Mouse (Mus musculus): ENCODE results near the gene Pakap. TPM values are rescaled to one million over a fixed set of nuclear protein-coding genes. Genes with fewer than 3 reads are reported as not detected.

Gene Pakap
- polyA plus RNA-seq, 1 experiment from 2014 or later = 12.7 TPM

DNA sequence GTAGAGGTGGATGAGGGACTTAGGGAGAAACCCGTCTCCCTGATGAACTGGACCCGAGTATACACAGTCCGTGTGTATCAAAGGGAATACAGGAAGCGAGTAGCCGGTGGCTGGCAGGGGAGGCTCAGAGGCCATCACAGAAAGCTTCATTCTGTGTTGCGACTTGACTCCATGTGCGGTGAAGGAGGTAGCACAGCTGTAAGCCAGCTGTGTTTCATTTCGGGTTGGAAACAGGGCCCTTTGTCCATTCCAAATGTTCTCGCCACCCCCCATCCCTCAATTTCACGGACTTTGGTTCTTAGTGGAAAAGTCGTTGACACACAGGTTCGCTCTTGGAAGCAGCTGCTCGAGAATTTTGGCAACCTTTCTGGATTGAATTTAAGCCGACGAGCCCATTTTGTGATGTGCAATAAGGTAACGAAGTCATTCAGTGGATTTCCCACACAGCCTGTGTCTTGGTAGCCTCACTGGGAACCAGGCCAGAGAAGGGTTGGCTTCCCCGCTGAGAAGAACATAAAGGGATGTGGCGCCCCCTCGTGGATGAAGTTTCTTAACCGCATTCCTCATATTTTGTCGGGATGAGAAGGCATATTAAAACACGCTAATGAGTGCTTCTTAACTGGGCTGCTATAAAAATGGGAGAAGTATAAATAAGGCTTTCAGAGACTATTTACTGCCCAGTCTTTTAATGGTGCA lies 39.4 kb downstream of the Pakap start:
- Histone ChIP-seq H3K27ac (ENCODE audit: low read length) (no peak overlapping the region), H3K4me2 (ENCODE audit: low read length) (peak overlapping the region; percentile 31; the same call in 1 of the 2 replicates), H3K4me1 (ENCODE audit: control insufficient read depth, insufficient read depth, low read length) (0 out of 2 replicates have a peak, but pooled peaks cover 7% of the 10 kb centered on the region), H3K9me3 (replicated peaks; ENCODE audit: control insufficient read depth, low read length, poor library complexity, severe bottlenecking) (no peaks in the 10 kb centered on the region), H3K27me3 (ENCODE audit: control insufficient read depth, insufficient read depth, low read depth, low read length) (no peaks in the 10 kb centered on the region), H3K9ac (ENCODE audit: low read depth, low read length) (no peak overlapping the region), H3K36me3 (ENCODE audit: control insufficient read depth, insufficient read depth, low read length) (no peaks in the 10 kb centered on the region), H3K4me3 (ENCODE audit: low read depth, low read length) (no peak overlapping the region)
- 46% methylated on average over 22 of the region's 22 CpGs for WGBS
- 0 out of 2 replicates have a peak, but pooled peaks have one; percentile 64 for ATAC-seq

DNA sequence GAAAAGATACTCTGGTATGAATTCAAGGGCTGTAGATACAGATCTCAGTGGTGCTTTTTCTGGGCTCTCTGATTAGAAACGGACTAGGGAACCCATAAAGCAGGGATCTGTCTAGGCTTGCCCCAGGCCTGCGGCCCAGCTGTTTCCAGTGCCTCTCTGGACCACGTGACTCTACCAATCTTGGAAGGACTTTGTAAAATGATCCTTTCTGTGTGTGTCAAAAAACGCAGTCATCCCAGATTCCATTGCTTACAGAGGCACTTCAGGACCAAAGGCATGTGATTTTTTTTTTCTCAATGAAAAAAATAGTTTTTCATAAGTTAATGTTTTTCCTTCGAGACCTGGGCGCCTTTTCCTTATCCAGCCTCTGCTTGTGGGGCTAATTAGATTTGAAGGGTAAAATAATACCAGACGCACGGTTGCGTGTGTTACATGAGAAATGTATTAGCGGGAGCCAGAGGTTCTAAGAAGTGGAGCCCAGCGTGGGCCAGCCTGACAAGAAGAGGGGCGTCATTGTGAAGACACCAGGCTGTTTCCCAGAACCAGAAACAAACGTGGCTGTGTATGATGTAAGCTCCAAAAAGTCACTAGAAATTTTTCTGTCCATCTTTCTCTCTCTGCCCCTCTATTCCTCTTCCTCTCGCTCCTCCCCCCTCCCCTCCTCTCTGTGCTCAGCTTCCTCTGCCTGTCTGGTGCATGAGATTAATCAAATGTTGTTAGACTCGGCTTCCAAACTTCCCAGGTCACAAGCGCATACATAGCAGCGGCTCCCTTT lies 43.5 kb downstream of the Pakap start:
- H3K4me3 ChIP-seq (ENCODE audit: low read depth, low read length) = no peak overlapping the region
- no peak overlapping the region for H3K9ac ChIP-seq (ENCODE audit: low read depth, low read length)
- H3K4me1 ChIP-seq (ENCODE audit: control insufficient read depth, insufficient read depth, low read length) = 0 out of 2 replicates have a peak, but pooled peaks cover 7% of the 10 kb centered on the region
- WGBS = 51% methylated on average over 16 of the region's 17 CpGs
- H3K36me3 ChIP-seq (ENCODE audit: control insufficient read depth, insufficient read depth, low read length) = no peaks in the 10 kb centered on the region
- H3K27ac ChIP-seq (ENCODE audit: low read length) = no peak overlapping the region
- no peak overlapping the region for H3K4me2 ChIP-seq (ENCODE audit: low read length)
- no peak for ATAC-seq
- H3K9me3 ChIP-seq (replicated peaks; ENCODE audit: control insufficient read depth, low read length, poor library complexity, severe bottlenecking) = no peaks in the 10 kb centered on the region
- H3K27me3 ChIP-seq (ENCODE audit: control insufficient read depth, insufficient read depth, low read depth, low read length) = no peaks in the 10 kb centered on the region

DNA sequence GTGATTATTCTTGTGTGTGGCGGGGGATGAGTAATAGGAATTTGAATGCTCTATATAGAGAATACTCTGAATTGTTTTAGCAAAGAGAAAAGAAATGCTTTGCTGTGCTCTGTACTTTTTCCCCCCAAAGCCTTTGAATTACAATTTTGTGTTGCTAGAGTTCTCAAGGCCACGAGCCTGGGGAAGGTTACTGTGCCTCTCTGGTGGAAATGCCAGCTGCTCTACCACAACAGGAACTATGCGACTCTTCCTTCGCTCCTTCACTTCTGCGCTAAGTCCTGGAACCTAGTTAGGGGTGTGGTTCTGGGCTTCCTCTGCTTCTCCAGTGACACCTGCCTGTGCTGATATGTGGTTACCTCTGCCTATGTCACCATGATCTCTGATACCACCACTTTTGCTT lies 44.7 kb downstream of the Pakap start:
- no peak overlapping the region for H3K27ac ChIP-seq (ENCODE audit: low read length)
- 87% methylated on average over 5 of the region's 5 CpGs for WGBS
- H3K4me1 ChIP-seq (ENCODE audit: control insufficient read depth, insufficient read depth, low read length) = 0 out of 2 replicates have a peak, but pooled peaks cover 5% of the 10 kb centered on the region
- no peak overlapping the region for H3K4me2 ChIP-seq (ENCODE audit: low read length)
- no peaks in the 10 kb centered on the region for H3K36me3 ChIP-seq (ENCODE audit: control insufficient read depth, insufficient read depth, low read length)
- H3K9me3 ChIP-seq (replicated peaks; ENCODE audit: control insufficient read depth, low read length, poor library complexity, severe bottlenecking) = no peaks in the 10 kb centered on the region
- no peak for ATAC-seq
- no peak overlapping the region for H3K4me3 ChIP-seq (ENCODE audit: low read depth, low read length)
- no peak overlapping the region for H3K9ac ChIP-seq (ENCODE audit: low read depth, low read length)
- no peaks in the 10 kb centered on the region for H3K27me3 ChIP-seq (ENCODE audit: control insufficient read depth, insufficient read depth, low read depth, low read length)

GRCm38 (mm10) chr4:57614686-57615085 lies 46.7 kb downstream of the Pakap start:
- over 99% methylated on average over 4 of the region's 4 CpGs for WGBS
- ATAC-seq = no peak
- H3K9me3 ChIP-seq (replicated peaks; ENCODE audit: control insufficient read depth, low read length, poor library complexity, severe bottlenecking) = no peaks in the 10 kb centered on the region

DNA sequence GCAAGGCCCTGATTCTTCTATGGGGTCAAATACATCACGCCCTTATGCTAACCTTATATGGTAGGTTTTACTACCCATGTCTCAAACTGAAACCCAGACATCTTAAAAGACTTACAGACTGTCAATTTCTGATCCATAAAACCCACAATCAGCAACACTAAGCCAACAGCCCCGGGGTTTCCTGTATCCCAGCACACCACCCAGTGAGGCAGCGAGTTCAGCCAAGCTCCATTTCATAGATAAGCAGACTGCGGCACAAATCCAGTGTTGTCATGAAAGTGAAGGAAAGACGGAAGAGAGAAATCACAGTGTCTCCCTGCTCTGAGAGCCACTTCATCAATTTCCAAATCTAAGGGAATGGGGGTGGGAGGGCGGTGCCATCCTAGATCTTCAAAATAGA lies 50.8 kb downstream of the Pakap start:
- Histone ChIP-seq H3K4me1 (ENCODE audit: control insufficient read depth, insufficient read depth, low read length) (no peaks in the 10 kb centered on the region), H3K9ac (ENCODE audit: low read depth, low read length) (no peak overlapping the region), H3K4me2 (ENCODE audit: low read length) (no peak overlapping the region), H3K9me3 (replicated peaks; ENCODE audit: control insufficient read depth, low read length, poor library complexity, severe bottlenecking) (no peaks in the 10 kb centered on the region), H3K36me3 (ENCODE audit: control insufficient read depth, insufficient read depth, low read length) (no peaks in the 10 kb centered on the region), H3K27me3 (ENCODE audit: control insufficient read depth, insufficient read depth, low read depth, low read length) (no peaks in the 10 kb centered on the region), H3K4me3 (ENCODE audit: low read depth, low read length) (no peak overlapping the region), H3K27ac (ENCODE audit: low read length) (no peak overlapping the region)
- WGBS = 91% methylated on average over 6 of the region's 6 CpGs
- ATAC-seq = no peak

More at GRCm38 (mm10) chr4:57614686-57615085, 46.7 kb downstream of the Pakap start:
- Histone ChIP-seq H3K4me2 (ENCODE audit: low read length) (no peak overlapping the region), H3K4me1 (ENCODE audit: control insufficient read depth, insufficient read depth, low read length) (0 out of 2 replicates have a peak, but pooled peaks cover 5% of the 10 kb centered on the region), H3K36me3 (ENCODE audit: control insufficient read depth, insufficient read depth, low read length) (no peaks in the 10 kb centered on the region), H3K27ac (ENCODE audit: low read length) (no peak overlapping the region), H3K9ac (ENCODE audit: low read depth, low read length) (no peak overlapping the region), H3K4me3 (ENCODE audit: low read depth, low read length) (no peak overlapping the region), H3K27me3 (ENCODE audit: control insufficient read depth, insufficient read depth, low read depth, low read length) (no peaks in the 10 kb centered on the region)

GRCm38 (mm10) chr4:57622816-57623215 lies 54.8 kb downstream of the Pakap start:
- H3K4me3 ChIP-seq (ENCODE audit: low read depth, low read length) = no peak overlapping the region
- no peak for ATAC-seq
- no peaks in the 10 kb centered on the region for H3K27me3 ChIP-seq (ENCODE audit: control insufficient read depth, insufficient read depth, low read depth, low read length)
- WGBS = 89% methylated on average over 7 of the region's 7 CpGs
- no peaks in the 10 kb centered on the region for H3K4me1 ChIP-seq (ENCODE audit: control insufficient read depth, insufficient read depth, low read length)
- no peak overlapping the region for H3K4me2 ChIP-seq (ENCODE audit: low read length)
- H3K9ac ChIP-seq (ENCODE audit: low read depth, low read length) = no peak overlapping the region
- H3K9me3 ChIP-seq (replicated peaks; ENCODE audit: control insufficient read depth, low read length, poor library complexity, severe bottlenecking) = no peaks in the 10 kb centered on the region
- H3K36me3 ChIP-seq (ENCODE audit: control insufficient read depth, insufficient read depth, low read length) = no peaks in the 10 kb centered on the region
- no peak overlapping the region for H3K27ac ChIP-seq (ENCODE audit: low read length)

GRCm38 (mm10) chr4:57624819-57625218 lies 56.8 kb downstream of the Pakap start:
- no peak overlapping the region for H3K9ac ChIP-seq (ENCODE audit: low read depth, low read length)
- H3K4me3 ChIP-seq (ENCODE audit: low read depth, low read length) = no peak overlapping the region
- no peaks in the 10 kb centered on the region for H3K36me3 ChIP-seq (ENCODE audit: control insufficient read depth, insufficient read depth, low read length)
- H3K9me3 ChIP-seq (replicated peaks; ENCODE audit: control insufficient read depth, low read length, poor library complexity, severe bottlenecking) = no peaks in the 10 kb centered on the region
- H3K27me3 ChIP-seq (ENCODE audit: control insufficient read depth, insufficient read depth, low read depth, low read length) = no peaks in the 10 kb centered on the region
- ATAC-seq = no peak
- no peak overlapping the region for H3K27ac ChIP-seq (ENCODE audit: low read length)
- 93% methylated on average over 2 of the region's 2 CpGs for WGBS
- H3K4me1 ChIP-seq (ENCODE audit: control insufficient read depth, insufficient read depth, low read length) = no peaks in the 10 kb centered on the region
- no peak overlapping the region for H3K4me2 ChIP-seq (ENCODE audit: low read length)

DNA sequence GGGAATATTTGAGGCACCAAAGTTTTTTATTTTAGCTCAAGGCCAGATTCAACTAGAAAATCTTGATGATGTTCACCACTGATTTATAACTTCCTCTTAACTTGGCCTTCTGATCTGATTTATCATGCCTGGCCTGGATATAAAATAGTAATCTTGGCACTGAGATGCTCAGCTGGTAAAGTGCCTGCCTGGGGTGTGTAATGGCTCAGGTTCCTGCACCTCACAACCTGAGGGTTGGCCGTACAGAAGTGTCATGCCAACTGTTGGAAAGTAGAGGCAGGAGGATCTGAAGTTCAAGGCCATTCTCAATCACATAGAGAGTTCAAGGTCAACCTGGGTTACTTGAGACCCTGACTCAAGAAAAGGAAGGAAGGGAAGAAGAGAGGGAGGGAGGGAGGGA lies 57.3 kb downstream of the Pakap start:
- Histone ChIP-seq H3K9ac (ENCODE audit: low read depth, low read length) (no peak overlapping the region), H3K27ac (ENCODE audit: low read length) (no peak overlapping the region), H3K9me3 (replicated peaks; ENCODE audit: control insufficient read depth, low read length, poor library complexity, severe bottlenecking) (no peaks in the 10 kb centered on the region), H3K4me2 (ENCODE audit: low read length) (no peak overlapping the region), H3K4me1 (ENCODE audit: control insufficient read depth, insufficient read depth, low read length) (no peaks in the 10 kb centered on the region), H3K36me3 (ENCODE audit: control insufficient read depth, insufficient read depth, low read length) (no peaks in the 10 kb centered on the region), H3K27me3 (ENCODE audit: control insufficient read depth, insufficient read depth, low read depth, low read length) (no peaks in the 10 kb centered on the region), H3K4me3 (ENCODE audit: low read depth, low read length) (no peak overlapping the region)
- 81% methylated on average over 1 of the region's 1 CpGs for WGBS
- ATAC-seq = no peak

DNA sequence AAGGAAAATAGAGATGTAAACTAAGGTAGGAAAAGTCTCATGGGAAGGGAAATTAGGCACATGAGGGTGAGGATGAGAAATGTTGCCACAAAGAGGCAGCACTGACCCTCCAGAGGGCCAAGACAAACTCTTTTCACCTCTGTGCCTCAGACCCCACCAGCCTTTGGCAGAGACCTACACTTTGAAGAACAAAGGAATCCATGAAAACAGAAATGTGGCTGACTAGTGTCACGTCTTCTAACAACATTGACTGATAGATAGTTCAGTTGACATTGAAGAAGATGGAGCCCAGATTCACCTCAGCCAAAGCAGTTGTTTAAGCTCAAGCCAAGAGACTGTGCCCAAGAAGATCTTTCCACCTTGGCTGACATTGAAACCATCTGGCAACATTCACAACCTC lies 57.8 kb downstream of the Pakap start:
- Histone ChIP-seq H3K9me3 (replicated peaks; ENCODE audit: control insufficient read depth, low read length, poor library complexity, severe bottlenecking) (no peaks in the 10 kb centered on the region), H3K27ac (ENCODE audit: low read length) (no peak overlapping the region), H3K4me3 (ENCODE audit: low read depth, low read length) (no peak overlapping the region), H3K9ac (ENCODE audit: low read depth, low read length) (no peak overlapping the region), H3K36me3 (ENCODE audit: control insufficient read depth, insufficient read depth, low read length) (no peaks in the 10 kb centered on the region), H3K4me2 (ENCODE audit: low read length) (no peak overlapping the region), H3K4me1 (ENCODE audit: control insufficient read depth, insufficient read depth, low read length) (no peaks in the 10 kb centered on the region), H3K27me3 (ENCODE audit: control insufficient read depth, insufficient read depth, low read depth, low read length) (no peaks in the 10 kb centered on the region)
- WGBS = 73% methylated on average over 1 of the region's 1 CpGs
- ATAC-seq = no peak
